Mouse (Mus musculus): ENCODE measurements around the gene Mrps12.

Mrps12 gene

GRCm38 (mm10) chr7:28741709-28742438, at the start of gene Mrps12, which contains the start of gene Sars2:
Gene Mrps12, minus strand, starts transcription at chr7:28741820.
Gene Sars2, plus strand, starts transcription at chr7:28741992.
- DNase-seq = peak; percentile 94 to 97

- DNase-seq = peak; percentile 56 to 71
Measured at GRCm38 (mm10) chr7:28790066-28790806, 48.6 kb upstream of the Mrps12 start.

GRCm38 (mm10) chr7:28789235-28789634, 47.6 kb upstream of the Mrps12 start:
- no peak for DNase-seq

GRCm38 (mm10) chr7:28788307-28789195, 46.9 kb upstream of the Mrps12 start, which contains the start of gene Rinl:
Gene Rinl, plus strand, starts transcription at chr7:28788969.
- DNase-seq = no peak

- DNase-seq = no peak
Measured at GRCm38 (mm10) chr7:28787884-28788283, 46.3 kb upstream of the Mrps12 start.

- DNase-seq = no peak
Measured at GRCm38 (mm10) chr7:28785161-28785560, 43.5 kb upstream of the Mrps12 start.

- no peak for DNase-seq
Measured at GRCm38 (mm10) chr7:28781261-28781663, 39.6 kb upstream of the Mrps12 start.

- no peak for DNase-seq
Measured at GRCm38 (mm10) chr7:28780857-28781256, 39.2 kb upstream of the Mrps12 start.

GRCm38 (mm10) chr7:28780067-28780658, 38.5 kb upstream of the Mrps12 start:
- peak; percentile 93 to 94 for DNase-seq

GRCm38 (mm10) chr7:28778825-28779224, 37.2 kb upstream of the Mrps12 start:
- DNase-seq = no peak

- DNase-seq = no peak
Measured at GRCm38 (mm10) chr7:28775129-28775528, 33.5 kb upstream of the Mrps12 start.

- DNase-seq = no peak
Measured at GRCm38 (mm10) chr7:28774164-28774563, 32.5 kb upstream of the Mrps12 start.

- DNase-seq = no peak
Measured at GRCm38 (mm10) chr7:28773163-28773562, 31.5 kb upstream of the Mrps12 start.

GRCm38 (mm10) chr7:28771867-28772266, 30.2 kb upstream of the Mrps12 start:
- peak; percentile 46 to 48 for DNase-seq

- no peak for DNase-seq
Measured at GRCm38 (mm10) chr7:28770309-28770708, 28.7 kb upstream of the Mrps12 start.

- DNase-seq = no peak
Measured at GRCm38 (mm10) chr7:28769414-28769958, 27.9 kb upstream of the Mrps12 start.

- DNase-seq = no peak
Measured at GRCm38 (mm10) chr7:28767462-28767965, 25.9 kb upstream of the Mrps12 start, which contains the start of gene Nfkbib. Gene Nfkbib, minus strand, starts transcription at chr7:28767512.

- DNase-seq = no peak
Measured at GRCm38 (mm10) chr7:28766910-28767309, 25.3 kb upstream of the Mrps12 start.

- peak; percentile 95 to 97 for DNase-seq
Measured at GRCm38 (mm10) chr7:28766173-28766879, 24.7 kb upstream of the Mrps12 start, which contains the start of gene Sirt2. Gene Sirt2, plus strand, starts transcription at chr7:28766735.

- no peak for DNase-seq
Measured at GRCm38 (mm10) chr7:28765211-28765610, 23.6 kb upstream of the Mrps12 start.

GRCm38 (mm10) chr7:28761907-28762306, 20.3 kb upstream of the Mrps12 start:
- no peak for DNase-seq
